ENCODE assay signal across 13 mouse cellular contexts in genomic region chr2:170143861-170144260, GRCm38 (mm10).
"Had no signal": no experiment of that assay in that cellular context is flagged by ENCODE, and none has a peak within 500 bp of the region (broad histone marks: within the 10 kb centered on the region; RNA-seq: fewer than 3 reads in every experiment).

No protein-coding gene starts in this region.

- H3K4me2 ChIP-seq: midbrain, embryonic 11.5 days had no signal

- H3K4me3 ChIP-seq: left cerebral cortex, adult 2 months had no signal

- H3K27ac ChIP-seq: left cerebral cortex, adult 2 months had no signal

- DNase-seq: kidney, adult 18-20 months; kidney, adult 9 months; kidney, postnatal 36 days; layer of hippocampus, postnatal 36 days; lung, postnatal 36 days; midbrain, embryonic 14.5 days; thymus, adult 2 months; thymus, postnatal 25 days had no signal

- ATAC-seq: inflammation-experienced regulatory T-cells, adult 6 months; intestine, embryonic 16.5 days; lung, postnatal 0 days had no signal
